Mouse (Mus musculus) neural tube, embryonic 14.5 days (tissue): ENCODE data around the gene Hist1h2af. TPM values are rescaled to one million over a fixed set of nuclear protein-coding genes. Genes with fewer than 3 reads are reported as not detected.
A peak's percentile ranks its signal among the peaks of the same experiment; 100 is the strongest.
"Not testable (repeated sequence)": the region's sequence is repeated elsewhere in the genome, so short reads cannot be mapped to it uniquely, and the experiment has no call there.

Source experiments
- ATAC-seq: fragments of 200-750 bp; cut with Nextera tagmentation; 2 replicates; pipeline ENCODE4 v1.8.0; 2017; ENCODE audit warnings: low read depth, mild to moderate bottlenecking, moderate TSS enrichment, moderate library complexity
- H3K27ac ChIP-seq: fragments of 300-500 bp; sonication (generic); 2 replicates; pipeline ENCODE4 v1.5.1; 2014; ENCODE audit warnings: low read depth, mild to moderate bottlenecking, control low read depth, low read length, moderate library complexity, mixed read lengths
- H3K27me3 ChIP-seq: fragments of 300-500 bp; sonication (generic); 2 replicates; pipeline ENCODE4 v1.6.1; 2014; ENCODE audit warnings: low read length; ENCODE audit not compliant: control insufficient read depth, insufficient read depth
- H3K36me3 ChIP-seq: fragments of 300-500 bp; sonication (generic); 2 replicates; pipeline ENCODE4 v1.6.1; 2014; ENCODE audit warnings: low read length, mixed read lengths; ENCODE audit not compliant: control insufficient read depth, insufficient read depth
- H3K4me1 ChIP-seq: fragments of 300-500 bp; sonication (generic); 2 replicates; pipeline ENCODE4 v1.6.1; 2014; ENCODE audit warnings: low read length; ENCODE audit not compliant: control insufficient read depth, insufficient read depth
- H3K4me2 ChIP-seq: fragments of 300-500 bp; sonication (generic); 2 replicates; pipeline ENCODE4 v1.6.1; 2014; ENCODE audit warnings: mild to moderate bottlenecking, low read depth, low read length, control low read depth
- H3K4me3 ChIP-seq: fragments of 300-500 bp; sonication (generic); 2 replicates; pipeline ENCODE4 v1.5.1; 2014; ENCODE audit warnings: low read depth, low read length, control low read depth, mixed read lengths
- H3K9ac ChIP-seq: fragments of 300-500 bp; sonication (generic); replicated peaks from 2 replicates; pipeline ENCODE4 v1.6.1; 2014; ENCODE audit warnings: low read depth, mild to moderate bottlenecking, control low read depth, low read length, mixed read lengths
- H3K9me3 ChIP-seq: fragments of 300-500 bp; sonication (generic); 2 replicates; pipeline ENCODE4 v1.6.1; 2016; ENCODE audit warnings: low read length; ENCODE audit not compliant: control insufficient read depth
- WGBS: fragments of 180-500 bp; shearing (Covaris S2); extraction: QIAGEN DNeasy Blood & Tissue Kit; methylation state at CpG from one replicate; pipeline ENCODE4 v1.1.7; 2014; 5-methylcytosine and 5-hydroxymethylcytosine counted together
- polyA plus RNA-seq: library from polyadenylated mRNA; unstranded; fragments of >200 nt; fragmentation: Nextera tagmentation; extraction: Ambion mirVana; gene quantifications from 2 replicates; pipeline ENCODE4 v1.2.1, GENCODE M21; 2014

Gene Hist1h2af
- polyA plus RNA-seq, 1 experiment from 2014 or later = not detected

GRCm38 (mm10) chr13:23537006-23537710 is 3.5 kb downstream of the Hist1h2af start:
- H3K36me3 ChIP-seq = no peaks in the 10 kb centered on the region
- peaks cover 23% of the 10 kb centered on the region for H3K4me1 ChIP-seq
- no peaks in the 10 kb centered on the region for H3K27me3 ChIP-seq
- no peak overlapping the region for H3K4me3 ChIP-seq
- no peak for ATAC-seq
- no peaks in the 10 kb centered on the region for H3K9me3 ChIP-seq
- no peak overlapping the region for H3K27ac ChIP-seq
- no peak overlapping the region for H3K9ac ChIP-seq
- WGBS = 84% methylated on average over 3 of the region's 3 CpGs
- no peak overlapping the region for H3K4me2 ChIP-seq

GRCm38 (mm10) chr13:23538249-23538648 is 4.5 kb downstream of the Hist1h2af start:
- Histone ChIP-seq H3K27ac (no peak overlapping the region), H3K9me3 (no peaks in the 10 kb centered on the region), H3K4me2 (no peak overlapping the region), H3K4me3 (no peak overlapping the region), H3K27me3 (no peaks in the 10 kb centered on the region), H3K4me1 (peaks cover 12% of the 10 kb centered on the region), H3K9ac (no peak overlapping the region), H3K36me3 (no peaks in the 10 kb centered on the region)
- 72% methylated on average over 5 of the region's 5 CpGs for WGBS
- ATAC-seq = no peak

GRCm38 (mm10) chr13:23539821-23540220 is 6.1 kb downstream of the Hist1h2af start:
- H3K4me2 ChIP-seq, H3K27ac ChIP-seq, H3K27me3 ChIP-seq, H3K36me3 ChIP-seq, H3K4me3 ChIP-seq, H3K9me3 ChIP-seq, ATAC-seq, H3K9ac ChIP-seq, H3K4me1 ChIP-seq: not testable (repeated sequence)
- 76% methylated on average over 1 of the region's 1 CpGs for WGBS

GRCm38 (mm10) chr13:23541497-23541896 is 7.8 kb downstream of the Hist1h2af start:
- H3K4me1 ChIP-seq = no peaks in the 10 kb centered on the region
- no peaks in the 10 kb centered on the region for H3K36me3 ChIP-seq
- H3K4me2 ChIP-seq = no peak overlapping the region
- no peak for ATAC-seq
- no peak overlapping the region for H3K27ac ChIP-seq
- H3K27me3 ChIP-seq = no peaks in the 10 kb centered on the region
- WGBS = 92% methylated on average over 3 of the region's 3 CpGs
- no peak overlapping the region for H3K4me3 ChIP-seq
- H3K9ac ChIP-seq = no peak overlapping the region
- no peaks in the 10 kb centered on the region for H3K9me3 ChIP-seq

GRCm38 (mm10) chr13:23542225-23542980 is 8.7 kb downstream of the Hist1h2af start:
- H3K27ac ChIP-seq = not testable (repeated sequence)
- WGBS = 7% methylated on average over 3 of the region's 3 CpGs

GRCm38 (mm10) chr13:23542999-23543607 is 9.4 kb downstream of the Hist1h2af start, which contains the start of gene Hist1h2bh:
Gene Hist1h2bh (minus strand): TSS chr13:23543392.
- not testable (repeated sequence) for H3K4me1 ChIP-seq, H3K27me3 ChIP-seq, H3K9me3 ChIP-seq, H3K36me3 ChIP-seq
- under 1% methylated on average over 32 of the region's 42 CpGs for WGBS
- H3K4me2 ChIP-seq = peak within 1 kb of the TSS; percentile 68
- peak; percentile 91 for ATAC-seq
- H3K4me3 ChIP-seq = peak within 1 kb of the TSS; percentile 45
- peak within 1 kb of the TSS; percentile 32; the same call in 1 of the 2 replicates for H3K9ac ChIP-seq
- peak within 1 kb of the TSS; percentile 66 for H3K27ac ChIP-seq

More at GRCm38 (mm10) chr13:23542225-23542980, 8.7 kb downstream of the Hist1h2af start:
- not testable (repeated sequence) for H3K36me3 ChIP-seq, H3K9ac ChIP-seq, H3K4me1 ChIP-seq, H3K27me3 ChIP-seq, H3K9me3 ChIP-seq, ATAC-seq
- Histone ChIP-seq H3K4me2 (peak overlapping the region; percentile 68), H3K4me3 (peak overlapping the region; percentile 36)

- Histone ChIP-seq H3K4me3 (peak within 1 kb of the TSS; percentile 45), H3K9me3 (no peaks in the 10 kb centered on the region), H3K27me3 (no peaks in the 10 kb centered on the region), H3K9ac (peak within 1 kb of the TSS; percentile 52), H3K36me3 (no peaks in the 10 kb centered on the region), H3K27ac (peak within 1 kb of the TSS; percentile 87), H3K4me2 (peak within 1 kb of the TSS; percentile 68), H3K4me1 (no peaks in the 10 kb centered on the region)
- WGBS = under 1% methylated on average over 25 of the region's 45 CpGs
- ATAC-seq = peak; percentile 96
Measured at GRCm38 (mm10) chr13:23543965-23544786, 10.5 kb downstream of the Hist1h2af start, which contains the start of gene Hist1h3f. Gene Hist1h3f (plus strand): TSS chr13:23544052.

GRCm38 (mm10) chr13:23544787-23545120 is 11.0 kb downstream of the Hist1h2af start:
- Histone ChIP-seq H3K4me2 (0 out of 2 replicates have a peak overlapping the region, but pooled peaks have one; percentile 18), H3K27ac (peak overlapping the region; percentile 87; the same call in 1 of the 2 replicates), H3K4me3 (peak overlapping the region; percentile 45)
- H3K4me1 ChIP-seq, H3K9ac ChIP-seq, H3K27me3 ChIP-seq, H3K36me3 ChIP-seq, ATAC-seq, H3K9me3 ChIP-seq: not testable (repeated sequence)
- 0% methylated on average over 10 of the region's 14 CpGs for WGBS
